Mouse (Mus musculus) spleen, adult 2 months (tissue): ENCODE measurements around the gene Tmem210. TPM values are rescaled to one million over a fixed set of nuclear protein-coding genes. Genes with fewer than 3 reads are reported as not detected.

ENCODE experiments used
- DNase-seq, 2 experiments: peaks; one replicate each; pipeline versions ENCODE4 v3.0.0 to v3.0.0-alpha.2; 2012 to 2021; ENCODE audit warnings: low spot score in 2 of 2, low read depth in 1 of 2
- H3K27ac ChIP-seq: fragments of 200-500 bp; 2 replicates; pipeline ENCODE4 v1.5.1; 2012; ENCODE audit warnings: low read length, inconsistent platforms; ENCODE audit not compliant: insufficient read depth
- H3K27me3 ChIP-seq: fragments of 200-500 bp; 2 replicates; pipeline ENCODE4 v1.6.1; 2012; ENCODE audit warnings: mild to moderate bottlenecking, moderate library complexity, low read length, inconsistent platforms; ENCODE audit not compliant: control insufficient read depth, insufficient read depth
- H3K36me3 ChIP-seq: fragments of 200-500 bp; 2 replicates; pipeline ENCODE4 v1.6.1; 2012; ENCODE audit warnings: mild to moderate bottlenecking, low read length, inconsistent platforms; ENCODE audit not compliant: control insufficient read depth, insufficient read depth
- H3K4me1 ChIP-seq: fragments of 200-500 bp; 2 replicates; pipeline ENCODE4 v1.6.1; 2011; ENCODE audit warnings: inconsistent platforms; ENCODE audit not compliant: control insufficient read depth, insufficient read depth, insufficient read length
- H3K4me3 ChIP-seq: fragments of 200-500 bp; 2 replicates; pipeline ENCODE4 v1.5.1; 2011; ENCODE audit warnings: mild to moderate bottlenecking, inconsistent platforms; ENCODE audit not compliant: insufficient read depth, insufficient read length; ENCODE audit errors: extremely low read depth
- CTCF ChIP-seq: fragments of 200-500 bp; IDR thresholded peaks from 2 replicates; pipeline ENCODE4 v1.5.1; 2011; ENCODE audit warnings: mild to moderate bottlenecking, inconsistent platforms; ENCODE audit not compliant: insufficient read depth, insufficient read length, insufficient replicate concordance; ENCODE audit errors: extremely low read depth
- POLR2A ChIP-seq: fragments of 200-500 bp; IDR thresholded peaks from 2 replicates; pipeline ENCODE4 v1.6.1; 2011; ENCODE audit warnings: low read depth, low read length, inconsistent platforms
- WGBS: fragments of 180-500 bp; shearing (Covaris S2); methylation state at CpG from one replicate; pipeline ENCODE4 v1.1.7; 2018; 5-methylcytosine and 5-hydroxymethylcytosine counted together
- polyA plus RNA-seq: library from polyadenylated mRNA; depleted of rRNA; stranded (reverse); fragments of >200 nt; gene quantifications from 2 replicates; pipeline ENCODE4 v1.2.3, GENCODE M21; 2012

Tmem210 gene
- polyA plus RNA-seq, 1 experiment, result not detected

- Histone ChIP-seq H3K4me1 (peaks cover 20% of the 10 kb centered on the region), H3K4me3 (peak overlapping the region; percentile 39), H3K36me3 (no peaks in the 10 kb centered on the region), H3K27ac (0 out of 2 replicates have a peak overlapping the region, but pooled peaks have one; percentile 12), H3K27me3 (no peaks in the 10 kb centered on the region)
- TF ChIP-seq CTCF, result no peak
- TF ChIP-seq POLR2A, result no peak
- 54% methylated on average over 12 of the region's 12 CpGs for WGBS
- no peak for DNase-seq
These were observed 26.1 kb upstream of the Tmem210 start for GRCm38 (mm10) chr2:25261870-25262269.

- WGBS, result under 1% methylated on average over 39 of the region's 39 CpGs
- TF ChIP-seq CTCF, result no peak
- peak; percentile 45; the same call in 1 of the 2 replicates for TF ChIP-seq POLR2A
- peak; percentile 94 to 97 for DNase-seq
- H3K4me1 ChIP-seq, result peaks cover 20% of the 10 kb centered on the region
- H3K36me3 ChIP-seq, result no peaks in the 10 kb centered on the region
- peak within 1 kb of the TSS; percentile 71 for H3K4me3 ChIP-seq
- no peaks in the 10 kb centered on the region for H3K27me3 ChIP-seq
- H3K27ac ChIP-seq, result peak within 1 kb of the TSS; percentile 65
These were observed 25.6 kb upstream of the Tmem210 start, which contains the start of gene Tprn for GRCm38 (mm10) chr2:25262291-25262767. Gene Tprn, plus strand, starts transcription at chr2:25262618.

- Histone ChIP-seq H3K4me1 (peaks cover 20% of the 10 kb centered on the region), H3K36me3 (no peaks in the 10 kb centered on the region), H3K27me3 (no peaks in the 10 kb centered on the region), H3K4me3 (peak overlapping the region; percentile 71), H3K27ac (peak overlapping the region; percentile 65)
- peak in 1 of 2 experiments; percentile 33 for DNase-seq
- TF ChIP-seq CTCF (no peak), POLR2A (no peak)
- under 1% methylated on average over 82 of the region's 82 CpGs for WGBS
These were observed 24.9 kb upstream of the Tmem210 start for GRCm38 (mm10) chr2:25262795-25263622.

- Histone ChIP-seq H3K36me3 (no peaks in the 10 kb centered on the region; the same call in 1 of the 2 replicates), H3K4me3 (peak overlapping the region; percentile 71; the same call in 1 of the 2 replicates), H3K27ac (no peak overlapping the region), H3K27me3 (no peaks in the 10 kb centered on the region), H3K4me1 (peaks cover 20% of the 10 kb centered on the region)
- 52% methylated on average over 12 of the region's 12 CpGs for WGBS
- TF ChIP-seq CTCF (no peak), POLR2A (no peak)
- DNase-seq, result no peak
These were observed 24.2 kb upstream of the Tmem210 start for GRCm38 (mm10) chr2:25263623-25264285.

- no peak for DNase-seq
- Histone ChIP-seq H3K27me3 (no peaks in the 10 kb centered on the region), H3K4me3 (no peak overlapping the region), H3K27ac (no peak overlapping the region), H3K36me3 (no peaks in the 10 kb centered on the region; the same call in none of the 2 replicates), H3K4me1 (peaks cover 20% of the 10 kb centered on the region)
- 78% methylated on average over 5 of the region's 5 CpGs for WGBS
- TF ChIP-seq POLR2A (no peak), CTCF (no peak)
These were observed 23.7 kb upstream of the Tmem210 start for GRCm38 (mm10) chr2:25264286-25264660.

- 75% methylated on average over 3 of the region's 3 CpGs for WGBS
- no peak for DNase-seq
- no peaks in the 10 kb centered on the region for H3K27me3 ChIP-seq
- H3K4me1 ChIP-seq, result peaks cover 20% of the 10 kb centered on the region
- no peak overlapping the region for H3K4me3 ChIP-seq
- TF ChIP-seq CTCF (no peak), POLR2A (no peak)
- H3K36me3 ChIP-seq, result peaks cover 3% of the 10 kb centered on the region
- no peak overlapping the region for H3K27ac ChIP-seq
These were observed 23.1 kb upstream of the Tmem210 start for GRCm38 (mm10) chr2:25264851-25265250.
